Mouse (Mus musculus): ENCODE data around the gene Pald1. TPM values are rescaled to one million over a fixed set of nuclear protein-coding genes. Genes with fewer than 3 reads are reported as not detected.

Gene Pald1
- 8.9 TPM for polyA plus RNA-seq (2012; fragmentation: generic; extraction: Trizol)
- long read RNA-seq, experiment 1, full-length matches to known transcripts: 2 of 5 reads
- long read RNA-seq, experiment 1, partial matches to known transcripts: 0 of 5 reads
- long read RNA-seq, experiment 1, other reads (novel, unspliced or antisense): 3 of 5 reads
- long read RNA-seq, experiment 2, full-length matches to known transcripts: 42 of 96 reads
- long read RNA-seq, experiment 2, partial matches to known transcripts: 11 of 96 reads
- long read RNA-seq, experiment 2, other reads (novel, unspliced or antisense): 43 of 96 reads

GRCm38 (mm10) chr10:61383021-61383714 lies at the start of gene Pald1:
TSS of gene Pald1 (minus strand) at chr10:61383530.
- Histone ChIP-seq H3ac (ENCODE audit: control insufficient read depth, insufficient read length, low read depth) (peak within 1 kb of the TSS; percentile 77), H3K79me3 (ENCODE audit: low read depth) (no peaks in the 10 kb centered on the region), H3K27me3 (ENCODE audit: control insufficient read depth, insufficient read depth, insufficient read length) (no peaks in the 10 kb centered on the region), H3K4me3 (ENCODE audit: insufficient read depth, poor library complexity, severe bottlenecking) (peak within 1 kb of the TSS; percentile 48), H3K36me3 (ENCODE audit: control insufficient read depth, insufficient read depth) (no peaks in the 10 kb centered on the region), H3K79me2 (ENCODE audit: control insufficient read depth, insufficient read depth) (no peaks in the 10 kb centered on the region)
- no peak for TF ChIP-seq CTCF (IDR thresholded peaks at IDR 0.05; ENCODE audit: control insufficient read depth, insufficient read depth, insufficient read length)
- TF ChIP-seq MYOD1 (IDR thresholded peaks at IDR 0.05; ENCODE audit: control insufficient read depth, insufficient read length, low read depth): no peak
- no peak for TF ChIP-seq FOSL1 (IDR thresholded peaks at IDR 0.05; ENCODE audit: insufficient read depth, low read length, poor library complexity, severe bottlenecking)
- TF ChIP-seq MYOG (IDR thresholded peaks at IDR 0.05; ENCODE audit: control insufficient read depth, extremely low read depth, insufficient read length): no peak
- TF ChIP-seq MAX (IDR thresholded peaks at IDR 0.05): no peak
- TF ChIP-seq CEBPB (IDR thresholded peaks at IDR 0.05; ENCODE audit: low read depth): no peak
- no peak for TF ChIP-seq USF1 (IDR thresholded peaks at IDR 0.05; ENCODE audit: low read depth)

DNA sequence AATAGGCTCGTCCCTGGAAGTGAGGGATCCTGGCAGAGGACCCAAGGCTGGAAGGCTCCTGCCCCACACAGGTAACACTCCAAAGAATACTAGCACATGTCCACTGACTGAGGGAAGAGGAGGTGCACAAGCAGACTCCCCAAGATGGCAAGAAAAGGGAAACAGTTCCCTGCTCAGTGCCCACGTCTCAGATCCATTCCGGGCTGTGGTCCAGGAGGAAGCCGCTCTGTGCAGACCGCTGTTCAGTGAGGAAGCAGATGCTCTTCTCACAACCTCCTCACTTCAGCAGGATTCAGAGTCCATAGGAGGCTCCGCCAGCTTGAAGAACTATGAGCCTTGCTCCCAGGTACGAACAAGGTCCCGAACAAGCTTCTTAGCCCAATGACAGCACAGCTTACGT lies 48.0 kb upstream of the Pald1 start:
- Histone ChIP-seq H3K36me3 (ENCODE audit: control insufficient read depth, insufficient read depth) (peaks cover 61% of the 10 kb centered on the region), H3ac (ENCODE audit: control insufficient read depth, insufficient read length, low read depth) (no peak overlapping the region), H3K79me3 (ENCODE audit: low read depth) (peaks cover 7% of the 10 kb centered on the region), H3K27me3 (ENCODE audit: control insufficient read depth, insufficient read depth, insufficient read length) (no peaks in the 10 kb centered on the region), H3K79me2 (ENCODE audit: control insufficient read depth, insufficient read depth) (peaks cover 14% of the 10 kb centered on the region), H3K4me3 (ENCODE audit: insufficient read depth, poor library complexity, severe bottlenecking) (no peak overlapping the region)
- TF ChIP-seq CTCF (IDR thresholded peaks at IDR 0.05; ENCODE audit: control insufficient read depth, insufficient read depth, insufficient read length): no peak
- TF ChIP-seq CEBPB (IDR thresholded peaks at IDR 0.05; ENCODE audit: low read depth): no peak
- TF ChIP-seq MYOG (IDR thresholded peaks at IDR 0.05; ENCODE audit: control insufficient read depth, extremely low read depth, insufficient read length): no peak
- no peak for TF ChIP-seq MYOD1 (IDR thresholded peaks at IDR 0.05; ENCODE audit: control insufficient read depth, insufficient read length, low read depth)
- TF ChIP-seq USF1 (IDR thresholded peaks at IDR 0.05; ENCODE audit: low read depth): no peak
- TF ChIP-seq FOSL1 (IDR thresholded peaks at IDR 0.05; ENCODE audit: insufficient read depth, low read length, poor library complexity, severe bottlenecking): no peak
- no peak for TF ChIP-seq MAX (IDR thresholded peaks at IDR 0.05)

DNA sequence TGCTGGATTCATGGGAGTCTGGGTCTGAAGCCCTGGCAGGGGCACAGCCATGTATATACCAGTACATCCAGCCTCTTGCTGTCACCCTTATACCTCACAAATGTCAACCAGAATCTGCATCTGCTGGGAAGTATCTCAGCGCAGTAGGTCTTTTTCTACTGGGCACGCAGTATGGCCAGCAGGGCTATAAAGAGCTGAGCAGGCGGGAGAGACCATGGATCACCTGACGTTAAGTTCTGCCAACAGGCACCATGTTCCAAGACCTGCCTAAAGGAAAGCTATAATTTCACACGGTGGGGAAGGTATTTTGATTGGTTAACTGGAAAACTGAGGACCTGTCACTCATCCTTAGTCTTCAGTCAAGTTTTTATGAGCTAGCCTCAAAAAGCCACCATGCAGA lies 45.7 kb upstream of the Pald1 start:
- Histone ChIP-seq H3K27me3 (ENCODE audit: control insufficient read depth, insufficient read depth, insufficient read length) (no peaks in the 10 kb centered on the region), H3K79me3 (ENCODE audit: low read depth) (no peaks in the 10 kb centered on the region), H3K79me2 (ENCODE audit: control insufficient read depth, insufficient read depth) (no peaks in the 10 kb centered on the region), H3K36me3 (ENCODE audit: control insufficient read depth, insufficient read depth) (peaks cover 43% of the 10 kb centered on the region), H3K4me3 (ENCODE audit: insufficient read depth, poor library complexity, severe bottlenecking) (no peak overlapping the region), H3ac (ENCODE audit: control insufficient read depth, insufficient read length, low read depth) (no peak overlapping the region)
- TF ChIP-seq MAX (IDR thresholded peaks at IDR 0.05) (no peak), FOSL1 (IDR thresholded peaks at IDR 0.05; ENCODE audit: insufficient read depth, low read length, poor library complexity, severe bottlenecking) (no peak), MYOG (IDR thresholded peaks at IDR 0.05; ENCODE audit: control insufficient read depth, extremely low read depth, insufficient read length) (no peak), CTCF (IDR thresholded peaks at IDR 0.05; ENCODE audit: control insufficient read depth, insufficient read depth, insufficient read length) (no peak), CEBPB (IDR thresholded peaks at IDR 0.05; ENCODE audit: low read depth) (no peak), MYOD1 (IDR thresholded peaks at IDR 0.05; ENCODE audit: control insufficient read depth, insufficient read length, low read depth) (no peak), USF1 (IDR thresholded peaks at IDR 0.05; ENCODE audit: low read depth) (no peak)

DNA sequence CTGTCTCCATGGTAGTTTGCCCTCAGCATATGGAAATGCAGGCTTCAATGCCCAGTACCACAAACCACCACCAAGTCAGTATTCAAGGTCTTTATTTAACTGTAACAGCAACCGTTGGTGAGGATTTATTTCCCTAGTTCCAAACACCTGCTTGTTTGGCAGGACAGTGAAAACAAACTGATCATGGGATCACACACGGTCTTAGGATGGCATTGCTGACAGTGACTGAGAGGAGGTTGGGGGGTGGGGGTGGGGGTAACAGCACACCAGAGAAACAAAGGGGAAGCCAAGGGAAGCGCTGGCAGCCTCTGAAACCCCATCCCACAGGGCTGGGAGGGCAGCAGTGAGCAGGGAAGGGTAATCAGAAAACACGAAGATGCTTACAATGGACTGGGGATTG lies 45.1 kb upstream of the Pald1 start:
- no peak overlapping the region for H3ac ChIP-seq (ENCODE audit: control insufficient read depth, insufficient read length, low read depth)
- H3K79me2 ChIP-seq (ENCODE audit: control insufficient read depth, insufficient read depth): no peaks in the 10 kb centered on the region
- peaks cover 37% of the 10 kb centered on the region for H3K36me3 ChIP-seq (ENCODE audit: control insufficient read depth, insufficient read depth)
- no peak for TF ChIP-seq MYOG (IDR thresholded peaks at IDR 0.05; ENCODE audit: control insufficient read depth, extremely low read depth, insufficient read length)
- no peak for TF ChIP-seq CTCF (IDR thresholded peaks at IDR 0.05; ENCODE audit: control insufficient read depth, insufficient read depth, insufficient read length)
- no peak for TF ChIP-seq USF1 (IDR thresholded peaks at IDR 0.05; ENCODE audit: low read depth)
- TF ChIP-seq MYOD1 (IDR thresholded peaks at IDR 0.05; ENCODE audit: control insufficient read depth, insufficient read length, low read depth): no peak
- TF ChIP-seq CEBPB (IDR thresholded peaks at IDR 0.05; ENCODE audit: low read depth): no peak
- no peaks in the 10 kb centered on the region for H3K27me3 ChIP-seq (ENCODE audit: control insufficient read depth, insufficient read depth, insufficient read length)
- H3K4me3 ChIP-seq (ENCODE audit: insufficient read depth, poor library complexity, severe bottlenecking): no peak overlapping the region
- no peaks in the 10 kb centered on the region for H3K79me3 ChIP-seq (ENCODE audit: low read depth)

DNA sequence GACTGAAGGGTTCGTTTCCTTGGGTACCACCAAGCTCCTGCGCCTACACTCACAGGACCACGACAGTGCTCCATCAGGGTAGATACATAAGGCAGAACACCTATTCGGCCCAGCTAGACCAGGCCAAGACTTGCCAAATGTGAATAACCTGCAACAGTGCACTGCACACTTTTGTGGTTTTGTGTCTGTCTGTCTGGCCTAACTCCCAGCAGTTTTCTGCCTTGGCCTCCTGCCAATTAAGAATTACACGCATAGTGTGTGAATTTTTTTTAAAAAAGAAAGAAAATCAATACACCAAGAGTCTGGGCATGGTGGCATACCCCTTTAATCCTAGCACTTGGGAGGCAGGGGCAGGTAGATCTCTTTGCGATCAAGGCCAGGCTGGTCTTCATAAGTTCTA lies 44.6 kb upstream of the Pald1 start:
- Histone ChIP-seq H3K36me3 (ENCODE audit: control insufficient read depth, insufficient read depth) (peaks cover 32% of the 10 kb centered on the region), H3K27me3 (ENCODE audit: control insufficient read depth, insufficient read depth, insufficient read length) (no peaks in the 10 kb centered on the region), H3ac (ENCODE audit: control insufficient read depth, insufficient read length, low read depth) (no peak overlapping the region), H3K4me3 (ENCODE audit: insufficient read depth, poor library complexity, severe bottlenecking) (no peak overlapping the region), H3K79me2 (ENCODE audit: control insufficient read depth, insufficient read depth) (no peaks in the 10 kb centered on the region), H3K79me3 (ENCODE audit: low read depth) (no peaks in the 10 kb centered on the region)
- TF ChIP-seq CEBPB (IDR thresholded peaks at IDR 0.05; ENCODE audit: low read depth) (no peak), CTCF (IDR thresholded peaks at IDR 0.05; ENCODE audit: control insufficient read depth, insufficient read depth, insufficient read length) (no peak), FOSL1 (IDR thresholded peaks at IDR 0.05; ENCODE audit: insufficient read depth, low read length, poor library complexity, severe bottlenecking) (no peak)
